In genomic region chr6:50915166-50916030, GRCm38 (mm10) we compare ENCODE assay signal across 18 mouse cellular contexts.
DNase-seq lines count a peak whose midpoint lies in the region; ATAC-seq lines count a peak whose summit lies in the region.
"Had no signal": no experiment of that assay in that cellular context is flagged by ENCODE, and none has a peak within 500 bp of the region (broad histone marks: within the 10 kb centered on the region; RNA-seq: fewer than 3 reads in every experiment).

No protein-coding gene starts in this region.

- no peak for ATAC-seq in heart, embryonic 14.5 days (ENCODE audit: insufficient number of reproducible peaks, insufficient read depth, low FRiP score, low read depth)
- peak; percentile 40; the same call in 1 of the 2 replicates for ATAC-seq in limb, embryonic 13.5 days (ENCODE audit: low FRiP score, low read depth)
- ATAC-seq in embryonic facial prominence, embryonic 12.5 days (ENCODE audit: insufficient number of reproducible peaks, insufficient read depth, low FRiP score, low TSS enrichment) = no peak
- ATAC-seq in embryonic facial prominence, embryonic 15.5 days (ENCODE audit: insufficient number of reproducible peaks, low FRiP score, low TSS enrichment, low read depth) = peak; percentile 2; the same call in 1 of the 2 replicates
- ATAC-seq: liver, embryonic 12.5 days had no signal

- no peak overlapping the region for H3K4me2 ChIP-seq in heart, embryonic 14.5 days (ENCODE audit: low read length)
- H3K4me2 ChIP-seq in limb, embryonic 13.5 days (replicated peaks) = no peak overlapping the region
- H3K4me2 ChIP-seq in embryonic facial prominence, embryonic 12.5 days (replicated peaks) = no peak overlapping the region
- no peak overlapping the region for H3K4me2 ChIP-seq in embryonic facial prominence, embryonic 15.5 days (replicated peaks)
- H3K4me2 ChIP-seq: forebrain, embryonic 12.5 days; liver, embryonic 12.5 days had no signal

- no peak for DNase-seq in heart, adult 8-10 months (ENCODE audit: low spot score)
- no peak for DNase-seq in limb, embryonic 10.5 days (ENCODE audit: low spot score)
- no peak for DNase-seq in testis, postnatal 14 days (ENCODE audit: low spot score)
- DNase-seq in right cerebral cortex, postnatal 10 days (ENCODE audit: low spot score in 2 of 2) = no peak
- DNase-seq: adrenal gland, postnatal 36 days; cerebellum, adult 2 months; gastrocnemius, postnatal 10 days; layer of hippocampus, postnatal 36 days; midbrain, embryonic 14.5 days; thymus, postnatal 25 days had no signal

- H3K4me3 ChIP-seq in heart, embryonic 14.5 days (ENCODE audit: control insufficient read depth in 1 of 2, insufficient read depth in 1 of 2, low read depth in 1 of 2, low read length in 2 of 2) = no peak overlapping the region
- no peak overlapping the region for H3K4me3 ChIP-seq in limb, embryonic 13.5 days
- H3K4me3 ChIP-seq in limb, embryonic 10.5 days = no peak overlapping the region
- no peak overlapping the region for H3K4me3 ChIP-seq in embryonic facial prominence, embryonic 12.5 days
- H3K4me3 ChIP-seq in embryonic facial prominence, embryonic 15.5 days (replicated peaks) = no peak overlapping the region
- H3K4me3 ChIP-seq: forebrain, embryonic 12.5 days; hindbrain, embryonic 10.5 days; liver, embryonic 12.5 days; myocyte had no signal

- peak overlapping the region; percentile 37 to 53; a peak in 2 of 4 replicates for H3K27ac ChIP-seq in heart, embryonic 14.5 days (replicated peaks in 1 of 2; ENCODE audit: control insufficient read depth in 1 of 2, insufficient read depth in 1 of 2, low read depth in 2 of 2, low read length in 2 of 2)
- H3K27ac ChIP-seq in limb, embryonic 13.5 days = peak overlapping the region; percentile 73; the same call in 1 of the 2 replicates
- H3K27ac ChIP-seq in limb, embryonic 10.5 days = no peak overlapping the region
- H3K27ac ChIP-seq in embryonic facial prominence, embryonic 12.5 days = peak overlapping the region; percentile 84
- peak overlapping the region; percentile 71 for H3K27ac ChIP-seq in embryonic facial prominence, embryonic 15.5 days (replicated peaks)
- H3K27ac ChIP-seq: forebrain, embryonic 12.5 days; hindbrain, embryonic 10.5 days; liver, embryonic 12.5 days had no signal

- no peak overlapping the region for H3K9ac ChIP-seq in heart, embryonic 14.5 days (ENCODE audit: low read length)
- H3K9ac ChIP-seq in limb, embryonic 13.5 days = no peak overlapping the region
- H3K9ac ChIP-seq in embryonic facial prominence, embryonic 12.5 days = no peak overlapping the region
- H3K9ac ChIP-seq in embryonic facial prominence, embryonic 15.5 days = no peak overlapping the region
- H3K9ac ChIP-seq: forebrain, embryonic 12.5 days; liver, embryonic 12.5 days had no signal

- H3K36me3 ChIP-seq in heart, embryonic 14.5 days (ENCODE audit: control insufficient read depth, insufficient read depth, low read length) = no peaks in the 10 kb centered on the region
- no peaks in the 10 kb centered on the region for H3K36me3 ChIP-seq in limb, embryonic 13.5 days
- no peaks in the 10 kb centered on the region for H3K36me3 ChIP-seq in limb, embryonic 10.5 days
- H3K36me3 ChIP-seq in embryonic facial prominence, embryonic 12.5 days = no peaks in the 10 kb centered on the region
- H3K36me3 ChIP-seq in embryonic facial prominence, embryonic 15.5 days = no peaks in the 10 kb centered on the region
- H3K36me3 ChIP-seq: forebrain, embryonic 12.5 days; hindbrain, embryonic 10.5 days; liver, embryonic 12.5 days had no signal

- 0 out of 2 replicates have a peak, but pooled peaks cover 4% of the 10 kb centered on the region for H3K9me3 ChIP-seq in heart, embryonic 14.5 days (ENCODE audit: control insufficient read depth, low read length)
- H3K9me3 ChIP-seq in limb, embryonic 13.5 days = no peaks in the 10 kb centered on the region
- no peaks in the 10 kb centered on the region; the same call in 1 of the 2 replicates for H3K9me3 ChIP-seq in limb, embryonic 10.5 days (replicated peaks)
- no peaks in the 10 kb centered on the region for H3K9me3 ChIP-seq in embryonic facial prominence, embryonic 12.5 days
- H3K9me3 ChIP-seq in embryonic facial prominence, embryonic 15.5 days (replicated peaks) = no peaks in the 10 kb centered on the region
- H3K9me3 ChIP-seq: forebrain, embryonic 12.5 days; hindbrain, embryonic 10.5 days; liver, embryonic 12.5 days had no signal

- no peaks in the 10 kb centered on the region for H3K27me3 ChIP-seq in heart, embryonic 14.5 days (ENCODE audit: control insufficient read depth, insufficient read depth, low read length)
- H3K27me3 ChIP-seq in limb, embryonic 13.5 days = no peaks in the 10 kb centered on the region
- H3K27me3 ChIP-seq in limb, embryonic 10.5 days (ENCODE audit: low read depth, poor library complexity, severe bottlenecking) = no peaks in the 10 kb centered on the region
- no peaks in the 10 kb centered on the region for H3K27me3 ChIP-seq in embryonic facial prominence, embryonic 12.5 days
- H3K27me3 ChIP-seq in embryonic facial prominence, embryonic 15.5 days = no peaks in the 10 kb centered on the region
- H3K27me3 ChIP-seq: forebrain, embryonic 12.5 days; liver, embryonic 12.5 days had no signal

- H3K4me1 ChIP-seq in heart, embryonic 14.5 days (ENCODE audit: control insufficient read depth in 2 of 2, insufficient read depth in 2 of 2, low read length in 2 of 2) = peaks cover 0 to 3% of the 10 kb centered on the region in 2 experiments; a peak in 1 of 4 replicates
- H3K4me1 ChIP-seq in limb, embryonic 13.5 days = peaks cover 14% of the 10 kb centered on the region
- peaks cover 8% of the 10 kb centered on the region for H3K4me1 ChIP-seq in limb, embryonic 10.5 days
- peaks cover 15% of the 10 kb centered on the region; the same call in 1 of the 2 replicates for H3K4me1 ChIP-seq in embryonic facial prominence, embryonic 12.5 days
- 0 out of 2 replicates have a peak, but pooled peaks cover 5% of the 10 kb centered on the region for H3K4me1 ChIP-seq in embryonic facial prominence, embryonic 15.5 days
- H3K4me1 ChIP-seq: forebrain, embryonic 12.5 days; hindbrain, embryonic 10.5 days; liver, embryonic 12.5 days had no signal

- WGBS in heart, embryonic 14.5 days = 65% methylated on average over 8 of the region's 8 CpGs
- 67% methylated on average over 8 of the region's 8 CpGs for WGBS in limb, embryonic 13.5 days
- 88% methylated on average over 8 of the region's 8 CpGs for WGBS in limb, embryonic 10.5 days
- 69% methylated on average over 8 of the region's 8 CpGs for WGBS in embryonic facial prominence, embryonic 12.5 days
- 62% methylated on average over 8 of the region's 8 CpGs for WGBS in embryonic facial prominence, embryonic 15.5 days

Comparison
In these comparisons a context has a peak if more than half of its experiments do, and no peak if none do; other contexts are left out.
1. ATAC-seq: peak in limb, embryonic 13.5 days (single experiment) and embryonic facial prominence, embryonic 15.5 days (single experiment); none in heart, embryonic 14.5 days (single experiment) and embryonic facial prominence, embryonic 12.5 days (single experiment).